Mouse (Mus musculus) kidney, adult 2 months (tissue): Measurements from ENCODE around the gene Vps13d. TPM values are rescaled to one million over a fixed set of nuclear protein-coding genes. Genes with fewer than 3 reads are reported as not detected.

Experiments
- DNase-seq: peaks from one replicate; pipeline ENCODE4 v3.0.0; 2021
- H3K27ac ChIP-seq: fragments of 200-500 bp; 2 replicates; pipeline ENCODE4 v1.5.1; 2012; ENCODE audit warnings: low read depth, low read length, control low read depth, inconsistent platforms; ENCODE audit not compliant: insufficient read depth
- H3K27me3 ChIP-seq: fragments of 200-500 bp; replicated peaks from 2 replicates; pipeline ENCODE4 v1.6.1; 2012; ENCODE audit warnings: mild to moderate bottlenecking, moderate library complexity, low read length, inconsistent platforms; ENCODE audit not compliant: control insufficient read depth, insufficient read depth
- H3K36me3 ChIP-seq: fragments of 200-500 bp; 2 replicates; pipeline ENCODE4 v1.6.1; 2012; ENCODE audit warnings: mild to moderate bottlenecking, moderate library complexity, low read length, inconsistent platforms; ENCODE audit not compliant: control insufficient read depth, insufficient read depth
- H3K4me1 ChIP-seq: fragments of 200-500 bp; 2 replicates; pipeline ENCODE4 v1.6.1; 2011; ENCODE audit warnings: low read length; ENCODE audit not compliant: control insufficient read depth, insufficient read depth
- H3K4me3 ChIP-seq: fragments of 200-500 bp; 2 replicates; pipeline ENCODE4 v1.5.1; 2011; ENCODE audit warnings: mild to moderate bottlenecking, low read depth, low read length, control low read depth; ENCODE audit not compliant: insufficient read depth
- CTCF ChIP-seq: fragments of 200-500 bp; conservative IDR thresholded peaks from 2 replicates; pipeline ENCODE4 v1.5.1; 2011; ENCODE audit warnings: low read depth, mild to moderate bottlenecking, control low read depth, low read length, moderate library complexity, mixed read lengths; ENCODE audit not compliant: insufficient read depth, insufficient read length
- POLR2A ChIP-seq: fragments of 200-500 bp; IDR thresholded peaks from one replicate; pipeline ENCODE4 v1.6.1; 2011; ENCODE audit warnings: low read depth, low read length, control low read depth
- WGBS: fragments of 180-500 bp; shearing (Covaris S2); methylation state at CpG from one replicate; pipeline ENCODE4 v1.1.7; 2018; 5-methylcytosine and 5-hydroxymethylcytosine counted together
- polyA plus RNA-seq: library from polyadenylated mRNA; depleted of rRNA; stranded (reverse); fragments of >200 nt; gene quantifications from 2 replicates; pipeline ENCODE4 v1.2.3, GENCODE M21; 2012

Gene Vps13d
- polyA plus RNA-seq, 1 experiment = 19.8 TPM

- TF ChIP-seq CTCF (no peak), POLR2A (no peak)
- Histone ChIP-seq H3K27ac (peak overlapping the region; percentile 29; the same call in 1 of the 2 replicates), H3K4me1 (peaks cover 38% of the 10 kb centered on the region), H3K4me3 (no peak overlapping the region), H3K36me3 (peaks cover 2% of the 10 kb centered on the region; the same call in 1 of the 2 replicates), H3K27me3 (no peaks in the 10 kb centered on the region)
- 63% methylated on average over 1 of the region's 1 CpGs for WGBS
- DNase-seq = no peak
These were observed 142.1 kb downstream of the Vps13d start for GRCm38 (mm10) chr4:145052697-145053096.

GRCm38 (mm10) chr4:145052282-145052681 is 142.5 kb downstream of the Vps13d start:
- WGBS = 49% methylated on average over 3 of the region's 3 CpGs
- no peak overlapping the region for H3K4me3 ChIP-seq
- peaks cover 2% of the 10 kb centered on the region; the same call in 1 of the 2 replicates for H3K36me3 ChIP-seq
- H3K27ac ChIP-seq = no peak overlapping the region
- DNase-seq = peak; percentile 87
- TF ChIP-seq POLR2A = no peak
- TF ChIP-seq CTCF = no peak
- H3K27me3 ChIP-seq = no peaks in the 10 kb centered on the region
- peaks cover 38% of the 10 kb centered on the region for H3K4me1 ChIP-seq

DNA sequence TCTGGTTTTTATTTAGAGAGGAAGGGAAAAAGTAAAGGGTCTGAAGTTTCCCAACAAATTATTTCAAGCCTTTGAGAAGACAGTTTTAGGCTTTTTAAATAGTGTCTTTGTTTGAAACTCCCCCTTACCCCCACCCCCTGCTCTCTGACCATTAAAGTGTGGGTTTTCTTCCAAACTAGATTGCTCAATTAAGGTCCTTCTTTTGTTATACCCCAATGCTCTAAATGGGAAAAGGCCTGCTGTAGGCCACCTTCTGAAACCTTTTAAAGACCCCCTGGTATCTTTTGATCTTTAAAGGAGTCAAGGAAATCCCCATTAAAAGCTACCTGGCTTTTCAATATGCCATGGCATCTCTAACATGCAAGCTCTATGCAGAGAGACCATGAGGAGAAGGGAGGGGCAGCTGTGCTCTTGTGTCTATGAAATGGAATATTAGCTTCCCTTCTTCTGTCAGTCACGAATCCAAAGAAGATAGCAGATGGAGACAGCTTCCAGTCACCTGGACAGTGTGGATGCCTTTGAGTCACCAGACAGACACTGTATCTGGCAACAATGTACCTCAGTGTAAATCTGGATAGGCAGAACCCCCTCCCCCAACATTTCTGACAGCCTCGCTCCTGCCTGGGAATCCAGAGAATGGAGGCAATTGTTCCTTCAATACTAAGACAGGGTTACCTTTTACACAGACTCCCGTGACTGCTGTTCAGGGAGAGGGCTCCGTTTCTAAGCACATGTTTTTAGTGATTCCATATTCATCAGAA is 143.4 kb downstream of the Vps13d start:
- Histone ChIP-seq H3K27me3 (no peaks in the 10 kb centered on the region), H3K36me3 (peaks cover 2% of the 10 kb centered on the region; the same call in 1 of the 2 replicates), H3K4me1 (peaks cover 31% of the 10 kb centered on the region), H3K4me3 (no peak overlapping the region), H3K27ac (no peak overlapping the region)
- TF ChIP-seq CTCF (no peak), POLR2A (no peak)
- WGBS = 89% methylated on average over 4 of the region's 4 CpGs
- DNase-seq = no peak

GRCm38 (mm10) chr4:145050518-145051208 is 144.1 kb downstream of the Vps13d start:
- Histone ChIP-seq H3K4me3 (no peak overlapping the region), H3K27me3 (no peaks in the 10 kb centered on the region), H3K27ac (0 out of 2 replicates have a peak overlapping the region, but pooled peaks have one; percentile 20), H3K4me1 (peaks cover 27% of the 10 kb centered on the region), H3K36me3 (peaks cover 2% of the 10 kb centered on the region; the same call in 1 of the 2 replicates)
- TF ChIP-seq CTCF (no peak; the same call in 1 of the 2 replicates), POLR2A (no peak)
- whole genome bisulfite sequencing = 66% methylated on average over 8 of the region's 8 CpGs
- peak; percentile 21 for DNase-seq

- no peak overlapping the region for H3K4me3 ChIP-seq
- peak; percentile 41 for DNase-seq
- H3K36me3 ChIP-seq = 0 out of 2 replicates have a peak, but pooled peaks cover 2% of the 10 kb centered on the region
- 78% methylated on average over 5 of the region's 5 CpGs for WGBS
- TF ChIP-seq POLR2A (no peak), CTCF (no peak)
- no peaks in the 10 kb centered on the region for H3K27me3 ChIP-seq
- peaks cover 10% of the 10 kb centered on the region for H3K4me1 ChIP-seq
- H3K27ac ChIP-seq = no peak overlapping the region
These were observed 146.8 kb downstream of the Vps13d start for GRCm38 (mm10) chr4:145047964-145048363.

GRCm38 (mm10) chr4:145046032-145046401 is 148.8 kb downstream of the Vps13d start:
- WGBS = 89% methylated on average over 8 of the region's 8 CpGs
- no peak overlapping the region for H3K27ac ChIP-seq
- H3K36me3 ChIP-seq = 0 out of 2 replicates have a peak, but pooled peaks cover 2% of the 10 kb centered on the region
- TF ChIP-seq CTCF = no peak
- TF ChIP-seq POLR2A = no peak
- H3K27me3 ChIP-seq = no peaks in the 10 kb centered on the region
- H3K4me3 ChIP-seq = no peak overlapping the region
- no peak for DNase-seq
- H3K4me1 ChIP-seq = peaks cover 4% of the 10 kb centered on the region; the same call in 1 of the 2 replicates
